Mouse (Mus musculus) macrophage (primary cell): Measurements from ENCODE around the gene Pask. TPM values are rescaled to one million over a fixed set of nuclear protein-coding genes. Genes with fewer than 3 reads are reported as not detected.

Source experiments
- polyA plus RNA-seq: library from polyadenylated mRNA; stranded (reverse); fragments of 250-400 nt; gene quantifications from 3 replicates; pipeline ENCODE4 v1.2.4, GENCODE M21; 2018; ENCODE audit warnings: inconsistent platforms

Gene Pask
- polyA plus RNA-seq, 1 experiment from 2014 or later, result 0.56 TPM

Other genes with a start within 250 kb of the Pask start
- 0.25 to 2.8 TPM (median 0.27 TPM) in 3 replicates for gene Kif1a, start 241.5 kb downstream of the Pask start, polyA plus RNA-seq
- gene Agxt, start 208.2 kb downstream of the Pask start, polyA plus RNA-seq, result not detected in 3 replicates
- gene 2310007B03Rik, start 182.5 kb downstream of the Pask start, polyA plus RNA-seq, result not detected in 3 replicates
- not detected in 3 replicates for gene Crocc2, start 174.8 kb downstream of the Pask start, polyA plus RNA-seq
- 0.04 TPM in 2 of 3 replicates, not detected in the other for gene Sned1, start 107.6 kb downstream of the Pask start, polyA plus RNA-seq
- gene Mterf4, start 37.6 kb downstream of the Pask start, polyA plus RNA-seq, result 9.7 to 12.9 TPM (median 12.8 TPM) in 3 replicates
- gene Ppp1r7, start 628 bp downstream of the Pask start, polyA plus RNA-seq, result 20.2 to 21.5 TPM (median 20.8 TPM) in 3 replicates
- gene Ano7, start 30.4 kb upstream of the Pask start, polyA plus RNA-seq, result 0.28 TPM in 1 of 3 replicates, not detected in the others
- gene Hdlbp, start 135.3 kb upstream of the Pask start, polyA plus RNA-seq, result 89.3 to 145 TPM (median 94.5 TPM) in 3 replicates
- gene Farp2, start 168.6 kb upstream of the Pask start, polyA plus RNA-seq, result 0.95 to 4.0 TPM (median 1.7 TPM) in 3 replicates